Mouse (Mus musculus) heart, embryonic 12.5 days (tissue): ENCODE results near the gene Psmb4. TPM values are rescaled to one million over a fixed set of nuclear protein-coding genes. Genes with fewer than 3 reads are reported as not detected.

Experiments
- ATAC-seq: fragments of 200-750 bp; cut with Nextera tagmentation; 2 replicates; pipeline ENCODE4 v1.8.0; 2017; ENCODE audit warnings: moderate TSS enrichment, moderate library complexity; ENCODE audit not compliant: insufficient number of reproducible peaks, low FRiP score
- H3K27ac ChIP-seq: fragments of 300-500 bp; sonication (generic); 2 replicates; pipeline ENCODE4 v1.5.1; 2016; ENCODE audit warnings: mild to moderate bottlenecking, moderate library complexity; ENCODE audit not compliant: poor library complexity, severe bottlenecking
- H3K27me3 ChIP-seq: fragments of 300-500 bp; sonication (generic); replicated peaks from 2 replicates; pipeline ENCODE4 v1.6.1; 2016; ENCODE audit warnings: mild to moderate bottlenecking, moderate library complexity
- H3K36me3 ChIP-seq: fragments of 300-500 bp; sonication (generic); 2 replicates; pipeline ENCODE4 v1.6.1; 2016; ENCODE audit warnings: mild to moderate bottlenecking, moderate library complexity
- H3K4me1 ChIP-seq: fragments of 300-500 bp; sonication (generic); replicated peaks from 2 replicates; pipeline ENCODE4 v1.6.1; 2016; ENCODE audit warnings: mild to moderate bottlenecking
- H3K4me2 ChIP-seq: fragments of 300-500 bp; sonication (generic); 2 replicates; pipeline ENCODE4 v1.6.1; 2016; ENCODE audit warnings: mild to moderate bottlenecking, moderate library complexity
- H3K4me3 ChIP-seq: fragments of 300-500 bp; sonication (generic); 2 replicates; pipeline ENCODE4 v1.5.1; 2016; ENCODE audit warnings: mild to moderate bottlenecking
- H3K9ac ChIP-seq: fragments of 300-500 bp; sonication (generic); 2 replicates; pipeline ENCODE4 v1.6.1; 2016; ENCODE audit warnings: mild to moderate bottlenecking, moderate library complexity
- H3K9me3 ChIP-seq: fragments of 300-500 bp; sonication (generic); replicated peaks from 2 replicates; pipeline ENCODE4 v1.6.1; 2016; ENCODE audit warnings: mild to moderate bottlenecking, moderate library complexity
- WGBS: fragments of 180-500 bp; shearing (Covaris S2); methylation state at CpG from one replicate; pipeline ENCODE4 v1.1.7; 2016; 5-methylcytosine and 5-hydroxymethylcytosine counted together
- polyA plus RNA-seq: library from polyadenylated mRNA; unstranded; fragments of >200 nt; fragmentation: Nextera tagmentation; extraction: Ambion mirVana; gene quantifications from 2 replicates; pipeline ENCODE4 v1.2.1, GENCODE M21; 2016

Psmb4 gene
- polyA plus RNA-seq, 1 experiment from 2014 or later = 235 TPM

DNA sequence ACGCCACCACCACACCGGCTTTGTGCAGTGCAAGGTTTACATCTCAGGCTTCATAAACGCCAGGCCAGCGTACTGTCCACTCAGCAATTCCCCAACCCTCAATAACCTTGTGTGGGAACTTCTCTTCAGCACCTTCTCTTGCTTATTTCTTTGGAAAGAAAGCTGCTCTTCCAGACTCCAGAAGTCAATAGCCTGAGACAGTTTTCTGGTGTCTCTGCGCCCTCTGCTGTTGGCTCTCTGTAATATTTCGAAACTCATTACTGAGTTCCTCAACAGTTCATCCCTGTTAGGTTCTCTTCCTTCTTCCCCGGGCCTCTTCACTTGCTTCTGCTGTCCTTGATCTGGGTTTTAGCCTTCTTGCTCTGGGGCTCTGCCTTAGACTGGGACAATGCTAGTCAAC lies 16.0 kb upstream of the Psmb4 start:
- Histone ChIP-seq H3K9ac (no peak overlapping the region), H3K9me3 (no peaks in the 10 kb centered on the region), H3K36me3 (no peaks in the 10 kb centered on the region), H3K4me2 (0 out of 2 replicates have a peak overlapping the region, but pooled peaks have one; percentile 20), H3K4me3 (no peak overlapping the region), H3K27ac (no peak overlapping the region), H3K27me3 (no peaks in the 10 kb centered on the region), H3K4me1 (no peaks in the 10 kb centered on the region)
- 21% methylated on average over 7 of the region's 7 CpGs for WGBS
- no peak for ATAC-seq

DNA sequence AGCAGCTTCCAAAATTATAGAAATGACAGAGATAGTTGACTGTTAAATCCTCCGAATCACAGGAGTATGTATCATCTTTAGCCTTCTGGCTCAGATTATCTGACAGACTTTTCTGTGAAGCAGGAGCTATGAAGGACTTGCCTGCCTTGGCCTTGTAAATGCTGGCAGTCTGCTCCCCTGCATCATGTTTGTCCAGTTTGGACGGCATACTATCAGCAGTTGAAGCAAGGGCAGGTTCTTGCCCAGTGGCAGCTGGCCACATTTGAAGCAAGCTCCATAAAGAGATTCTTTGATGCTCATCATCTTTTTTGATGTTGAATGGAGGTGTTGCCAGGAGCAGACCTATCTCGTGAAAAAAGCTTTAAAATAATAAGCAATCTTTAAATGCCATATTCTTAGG lies 7.3 kb upstream of the Psmb4 start:
- H3K27ac ChIP-seq = no peak overlapping the region
- H3K4me1 ChIP-seq = no peaks in the 10 kb centered on the region
- no peak overlapping the region for H3K4me3 ChIP-seq
- no peak overlapping the region for H3K9ac ChIP-seq
- no peaks in the 10 kb centered on the region for H3K9me3 ChIP-seq
- no peaks in the 10 kb centered on the region for H3K27me3 ChIP-seq
- WGBS = 59% methylated on average over 3 of the region's 3 CpGs
- ATAC-seq = no peak
- H3K36me3 ChIP-seq = no peaks in the 10 kb centered on the region
- H3K4me2 ChIP-seq = no peak overlapping the region

DNA sequence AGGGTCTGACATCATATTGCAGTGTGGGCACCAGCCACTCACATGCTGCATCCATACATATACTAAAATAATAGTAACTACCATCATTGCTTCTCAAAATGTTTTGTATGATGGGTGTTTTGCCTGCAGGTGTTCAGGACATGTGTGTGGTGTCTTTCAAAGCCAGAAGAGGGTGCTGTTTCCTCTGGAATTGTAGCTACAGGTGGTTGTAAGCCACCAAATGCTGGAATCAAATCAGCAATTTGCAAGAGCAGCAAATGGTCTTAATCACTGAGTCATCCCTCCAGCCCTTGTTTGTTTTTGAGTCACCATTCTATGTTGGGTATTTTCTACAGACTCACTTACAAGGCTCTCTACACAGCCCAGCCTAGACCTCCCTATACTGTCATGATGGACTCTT lies 1.8 kb upstream of the Psmb4 start:
- no peak overlapping the region for H3K4me2 ChIP-seq
- H3K9me3 ChIP-seq = no peaks in the 10 kb centered on the region
- no peak overlapping the region for H3K9ac ChIP-seq
- no peaks in the 10 kb centered on the region for H3K27me3 ChIP-seq
- H3K27ac ChIP-seq = no peak overlapping the region
- H3K4me1 ChIP-seq = peaks cover 19% of the 10 kb centered on the region
- peaks cover 18% of the 10 kb centered on the region for H3K36me3 ChIP-seq
- H3K4me3 ChIP-seq = no peak overlapping the region
- ATAC-seq = no peak

DNA sequence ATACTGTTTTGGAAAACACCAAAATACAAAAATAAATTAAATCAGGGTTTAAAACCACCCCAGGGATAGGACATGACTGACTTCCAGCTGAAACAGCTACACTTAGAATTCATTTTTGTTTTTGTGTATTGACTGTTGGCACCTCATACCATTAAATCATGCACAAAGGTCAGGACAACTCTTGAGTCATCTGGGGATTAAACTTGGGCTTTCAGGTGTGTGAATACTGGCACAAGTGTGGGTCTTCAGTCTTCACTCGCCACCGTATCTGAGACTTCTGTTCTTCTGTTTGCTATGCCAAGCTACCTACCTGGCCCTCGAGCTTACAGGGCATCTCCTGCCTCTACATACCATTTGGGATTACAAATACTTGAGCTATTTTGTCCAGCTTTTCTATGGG lies 4.2 kb downstream of the Psmb4 start:
- 86% methylated on average over 3 of the region's 3 CpGs for WGBS
- no peaks in the 10 kb centered on the region for H3K27me3 ChIP-seq
- H3K9ac ChIP-seq = no peak overlapping the region
- no peaks in the 10 kb centered on the region for H3K9me3 ChIP-seq
- no peak for ATAC-seq
- H3K36me3 ChIP-seq = peaks cover 71% of the 10 kb centered on the region
- no peak overlapping the region for H3K4me3 ChIP-seq
- no peak overlapping the region for H3K4me2 ChIP-seq
- peaks cover 19% of the 10 kb centered on the region for H3K4me1 ChIP-seq
- no peak overlapping the region for H3K27ac ChIP-seq

DNA sequence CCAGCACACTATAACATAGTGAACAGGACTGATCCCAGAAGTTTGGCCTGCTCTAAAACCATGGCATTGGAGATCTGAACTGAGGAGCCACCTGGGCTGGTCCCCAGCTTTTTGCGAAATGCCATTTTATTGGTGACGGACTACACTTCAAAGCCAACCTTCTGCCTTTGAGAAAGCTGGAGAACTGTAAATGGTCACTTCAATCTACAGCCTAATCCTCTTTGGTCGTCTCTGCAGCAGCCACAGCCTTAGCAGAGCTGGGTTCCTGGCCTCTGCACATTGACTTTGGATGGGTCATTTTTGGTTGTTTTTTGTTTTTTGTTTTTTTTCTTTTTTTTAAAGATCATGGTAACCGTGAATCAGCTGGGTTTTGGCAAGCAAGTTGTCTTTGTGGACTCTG lies 4.9 kb downstream of the Psmb4 start:
- Histone ChIP-seq H3K27me3 (no peaks in the 10 kb centered on the region), H3K9ac (no peak overlapping the region)

DNA sequence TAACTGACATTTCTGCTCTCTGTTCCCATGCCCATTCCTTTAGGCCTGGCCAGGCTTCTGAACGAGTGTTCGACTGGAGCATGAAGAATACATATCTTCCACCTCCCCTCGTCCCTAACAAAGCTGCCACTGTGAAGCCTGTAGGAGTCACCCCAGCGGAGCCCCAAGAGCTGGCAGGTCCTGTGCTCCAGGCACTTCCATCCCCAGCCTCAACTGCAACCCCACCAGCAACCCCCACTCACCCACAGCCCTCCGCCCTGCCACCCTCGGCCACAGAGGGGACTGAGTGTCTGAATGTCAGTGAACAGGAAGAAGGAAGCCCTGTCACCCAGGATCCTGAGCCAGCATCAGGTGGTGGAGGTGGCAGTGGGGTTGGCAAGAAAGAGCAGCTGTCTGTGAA lies 8.1 kb downstream of the Psmb4 start:
- WGBS = 85% methylated on average over 6 of the region's 6 CpGs

More for the DNA sequence above, 4.9 kb downstream of the Psmb4 start:
- ATAC-seq = no peak
- Histone ChIP-seq H3K27ac (no peak overlapping the region), H3K4me1 (peaks cover 15% of the 10 kb centered on the region), H3K9me3 (no peaks in the 10 kb centered on the region), H3K4me2 (no peak overlapping the region), H3K4me3 (no peak overlapping the region), H3K36me3 (peaks cover 78% of the 10 kb centered on the region)
- 70% methylated on average over 4 of the region's 4 CpGs for WGBS

DNA sequence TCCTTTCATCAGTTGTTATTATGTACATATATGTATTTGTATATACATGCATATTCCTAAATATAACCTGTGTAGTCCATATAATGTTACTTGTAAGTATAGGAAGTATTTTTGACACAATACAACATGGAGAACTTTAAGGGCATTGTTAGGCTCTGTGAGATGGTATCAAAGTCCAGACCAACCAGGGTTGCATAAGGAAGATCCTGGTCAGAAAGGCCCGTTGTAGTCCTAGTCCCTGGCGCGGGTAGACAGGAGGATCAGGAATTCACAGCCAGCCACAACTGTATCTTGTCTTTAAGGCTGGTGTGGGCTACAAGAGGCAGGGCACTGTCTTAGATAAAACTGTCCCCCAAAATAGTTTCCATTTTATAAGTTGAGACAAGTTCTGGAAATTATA lies 17.8 kb downstream of the Psmb4 start:
- Histone ChIP-seq H3K9me3 (no peaks in the 10 kb centered on the region), H3K36me3 (peaks cover 72% of the 10 kb centered on the region), H3K27ac (no peak overlapping the region), H3K27me3 (no peaks in the 10 kb centered on the region), H3K9ac (no peak overlapping the region), H3K4me1 (no peaks in the 10 kb centered on the region; the same call in 1 of the 2 replicates), H3K4me3 (no peak overlapping the region), H3K4me2 (no peak overlapping the region)
- no peak for ATAC-seq
- WGBS = 88% methylated on average over 3 of the region's 3 CpGs

More for the DNA sequence above, 8.1 kb downstream of the Psmb4 start:
- no peak overlapping the region for H3K27ac ChIP-seq
- no peaks in the 10 kb centered on the region for H3K27me3 ChIP-seq
- no peak overlapping the region for H3K9ac ChIP-seq
- no peak overlapping the region for H3K4me3 ChIP-seq
- no peak for ATAC-seq
- no peaks in the 10 kb centered on the region for H3K9me3 ChIP-seq
- H3K4me2 ChIP-seq = no peak overlapping the region
- H3K36me3 ChIP-seq = peaks cover 89% of the 10 kb centered on the region
- no peaks in the 10 kb centered on the region for H3K4me1 ChIP-seq

DNA sequence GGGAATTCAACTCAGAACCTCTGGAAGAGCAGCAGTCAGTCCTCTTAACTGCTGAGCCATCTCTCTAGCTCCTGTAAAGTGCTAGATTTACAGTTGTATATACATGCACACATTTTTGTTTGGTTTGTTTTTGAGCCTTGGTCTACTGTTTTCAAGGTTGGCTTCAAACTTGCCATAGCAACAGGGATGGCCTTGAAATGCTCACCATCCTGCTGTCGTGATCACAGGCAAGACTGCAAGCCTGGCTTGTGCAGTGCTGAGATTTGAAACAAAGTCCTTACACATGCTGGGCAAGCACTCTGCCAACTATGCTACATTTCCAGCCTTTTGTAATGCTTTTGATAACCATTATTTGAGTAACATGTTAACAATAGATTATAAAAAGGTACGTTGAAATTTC lies 27.3 kb downstream of the Psmb4 start:
- no peak for ATAC-seq
- Histone ChIP-seq H3K4me1 (no peaks in the 10 kb centered on the region), H3K9ac (no peak overlapping the region), H3K4me2 (no peak overlapping the region), H3K27ac (no peak overlapping the region), H3K4me3 (no peak overlapping the region), H3K9me3 (no peaks in the 10 kb centered on the region), H3K27me3 (no peaks in the 10 kb centered on the region), H3K36me3 (peaks cover 67% of the 10 kb centered on the region)
- WGBS = 81% methylated on average over 2 of the region's 2 CpGs

DNA sequence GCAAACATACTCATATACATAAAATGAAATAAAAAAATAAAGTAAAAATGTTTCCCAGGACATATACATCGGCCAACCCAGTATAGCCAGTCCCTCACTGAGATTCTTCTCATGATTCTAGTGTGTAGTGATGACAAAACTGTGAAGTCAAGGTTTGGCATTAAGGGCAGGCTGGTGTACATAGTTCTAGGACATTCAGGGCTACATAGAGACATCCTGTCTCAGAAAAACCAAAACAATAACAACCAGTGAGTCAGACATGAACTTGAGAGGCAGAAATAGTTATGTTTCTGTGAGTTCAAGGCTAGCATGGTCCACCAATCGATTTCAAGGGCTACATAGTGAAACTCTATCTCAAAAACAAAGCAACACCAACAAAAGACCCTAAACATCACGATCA lies 34.5 kb downstream of the Psmb4 start:
- H3K9ac ChIP-seq = no peak overlapping the region
- H3K4me1 ChIP-seq = peaks cover 22% of the 10 kb centered on the region
- H3K4me3 ChIP-seq = no peak overlapping the region
- H3K4me2 ChIP-seq = no peak overlapping the region
- no peak overlapping the region for H3K27ac ChIP-seq
- peaks cover 29% of the 10 kb centered on the region for H3K36me3 ChIP-seq
- ATAC-seq = no peak
- 83% methylated on average over 3 of the region's 3 CpGs for WGBS
- H3K27me3 ChIP-seq = no peaks in the 10 kb centered on the region
- no peaks in the 10 kb centered on the region for H3K9me3 ChIP-seq

DNA sequence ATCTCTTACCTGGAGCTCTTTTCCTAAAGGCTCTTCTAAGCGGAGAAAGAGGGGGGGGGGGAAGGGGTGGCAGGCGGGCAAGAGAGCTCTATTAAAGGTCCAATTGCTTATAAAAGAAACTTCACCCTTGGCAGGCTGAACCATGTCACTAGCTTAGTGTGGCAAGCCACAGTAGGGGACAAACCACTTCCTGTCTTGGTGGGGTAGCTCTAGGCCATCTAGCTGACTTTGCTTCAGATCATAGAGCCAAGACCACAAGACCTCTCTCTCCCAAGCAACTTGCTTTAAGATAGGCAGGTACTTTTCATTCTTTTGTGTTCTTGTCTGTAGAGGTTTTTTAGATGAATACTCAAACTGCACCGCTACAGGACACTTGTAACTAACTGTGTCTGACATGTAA lies 35.0 kb downstream of the Psmb4 start:
- H3K4me3 ChIP-seq = no peak overlapping the region
- 65% methylated on average over 3 of the region's 3 CpGs for WGBS
- peaks cover 24% of the 10 kb centered on the region for H3K36me3 ChIP-seq
- no peak for ATAC-seq
- no peak overlapping the region for H3K27ac ChIP-seq
- H3K4me1 ChIP-seq = peaks cover 22% of the 10 kb centered on the region
- no peaks in the 10 kb centered on the region for H3K9me3 ChIP-seq
- H3K27me3 ChIP-seq = no peaks in the 10 kb centered on the region
- H3K4me2 ChIP-seq = no peak overlapping the region
- H3K9ac ChIP-seq = no peak overlapping the region

DNA sequence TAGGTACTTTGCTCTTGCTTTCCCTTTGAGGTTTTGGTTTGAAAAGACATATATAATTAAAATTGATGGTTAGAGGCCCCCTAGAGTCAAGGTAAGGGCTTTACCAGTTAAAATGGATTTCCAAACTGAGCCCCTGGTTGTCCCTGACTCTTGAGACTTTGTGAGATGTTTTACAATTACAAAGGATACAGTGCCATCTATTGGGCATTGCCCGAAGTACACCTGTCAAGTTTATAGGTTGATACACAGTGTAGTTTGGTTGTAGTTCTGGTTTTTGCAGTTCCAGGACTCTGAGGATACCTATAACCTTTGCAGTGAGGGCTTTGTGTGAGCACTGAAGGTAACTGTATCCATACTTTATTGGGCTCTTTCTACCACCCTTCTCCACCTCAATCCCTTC lies 37.4 kb downstream of the Psmb4 start:
- 13% methylated on average over 1 of the region's 1 CpGs for WGBS
- no peaks in the 10 kb centered on the region for H3K9me3 ChIP-seq
- ATAC-seq = no peak

DNA sequence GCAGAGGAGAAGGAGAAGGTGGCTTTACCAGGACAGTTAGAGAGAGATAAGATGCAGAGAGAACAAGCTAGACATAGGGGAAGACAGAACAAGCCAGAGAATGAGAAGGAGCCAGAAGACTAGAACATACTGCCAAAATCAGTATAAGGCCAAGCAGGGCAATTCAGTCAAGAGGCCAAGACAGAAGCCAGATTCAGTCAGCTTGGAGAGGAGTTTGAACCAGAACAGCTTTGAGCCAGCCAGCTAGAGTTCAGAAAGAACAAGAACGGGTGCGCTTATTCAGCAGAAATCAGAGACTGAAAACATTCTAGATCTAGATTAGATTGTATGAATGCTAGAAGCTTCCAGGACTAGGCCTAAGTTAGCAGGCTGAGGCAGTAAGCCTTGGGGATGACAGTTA lies 39.4 kb downstream of the Psmb4 start:
- Histone ChIP-seq H3K27ac (no peak overlapping the region), H3K27me3 (no peaks in the 10 kb centered on the region), H3K36me3 (no peaks in the 10 kb centered on the region), H3K4me3 (no peak overlapping the region), H3K4me1 (peaks cover 22% of the 10 kb centered on the region), H3K9me3 (no peaks in the 10 kb centered on the region), H3K9ac (no peak overlapping the region), H3K4me2 (no peak overlapping the region)
- WGBS = 80% methylated on average over 2 of the region's 2 CpGs
- ATAC-seq = no peak

More for the DNA sequence above, 37.4 kb downstream of the Psmb4 start:
- Histone ChIP-seq H3K9ac (no peak overlapping the region), H3K27ac (no peak overlapping the region), H3K27me3 (no peaks in the 10 kb centered on the region), H3K4me3 (no peak overlapping the region), H3K36me3 (peaks cover 4% of the 10 kb centered on the region), H3K4me1 (peaks cover 29% of the 10 kb centered on the region), H3K4me2 (no peak overlapping the region)
